Mouse (Mus musculus) forebrain, embryonic 10.5 days (tissue): ENCODE data around the gene Rala. TPM values are rescaled to one million over a fixed set of nuclear protein-coding genes. Genes with fewer than 3 reads are reported as not detected.

ENCODE experiments used
- polyA plus RNA-seq: library from polyadenylated mRNA; unstranded; fragments of >200 nt; fragmentation: Nextera tagmentation; extraction: Ambion mirVana; gene quantifications from 2 replicates; pipeline ENCODE4 v1.2.1, GENCODE M21; 2016

Rala gene
- polyA plus RNA-seq, 1 experiment from 2014 or later = 103 TPM

Other genes with a start within 250 kb of the Rala start
- gene Mplkip, start 249.0 kb downstream of the Rala start, polyA plus RNA-seq = 45.9 and 46.4 TPM in 2 replicates
- 3.2 and 4.1 TPM in 2 replicates for gene Sugct, start 248.7 kb downstream of the Rala start, polyA plus RNA-seq
- 11.9 and 13.0 TPM in 2 replicates for gene Cdk13, start 139.1 kb downstream of the Rala start, polyA plus RNA-seq
- gene Yae1d1, start 49.1 kb upstream of the Rala start, polyA plus RNA-seq = 98.8 and 99.4 TPM in 2 replicates